Mouse (Mus musculus) limb, embryonic 14.5 days (tissue): ENCODE measurements at regions not wholly inside any gene's neighbourhood (a gene's known extent, or its start where the extent isn't known, plus 50 kb on each side); places are given as distances from the start of the nearest gene placed in this dataset.

Experiments used
- ATAC-seq: fragments of 200-750 bp; cut with Nextera tagmentation; 2 replicates; pipeline ENCODE4 v1.8.0; 2017; ENCODE audit warnings: low read depth, moderate number of reproducible peaks, moderate TSS enrichment; ENCODE audit not compliant: low FRiP score
- DNase-seq: peaks from one replicate; pipeline ENCODE4 v3.0.0-alpha.2; 2015; ENCODE audit warnings: low spot score
- H3K27ac ChIP-seq: fragments of 300-500 bp; sonication (generic); replicated peaks from 2 replicates; pipeline ENCODE4 v1.5.1; 2014; ENCODE audit warnings: low read depth, mild to moderate bottlenecking, low read length, moderate library complexity, mixed read lengths
- H3K27me3 ChIP-seq: fragments of 300-500 bp; sonication (generic); 2 replicates; pipeline ENCODE4 v1.6.1; 2014; ENCODE audit warnings: low read length, mixed read lengths; ENCODE audit not compliant: control insufficient read depth, insufficient read depth
- H3K36me3 ChIP-seq: fragments of 300-500 bp; sonication (generic); 2 replicates; pipeline ENCODE4 v1.6.1; 2014; ENCODE audit warnings: mild to moderate bottlenecking, low read length, moderate library complexity, mixed read lengths; ENCODE audit not compliant: control insufficient read depth, insufficient read depth
- H3K4me1 ChIP-seq: fragments of 300-500 bp; sonication (generic); 2 replicates; pipeline ENCODE4 v1.6.1; 2014; ENCODE audit warnings: antibody characterized with exemption, low read length, mixed read lengths; ENCODE audit not compliant: control insufficient read depth, insufficient read depth
- H3K4me2 ChIP-seq: fragments of 300-500 bp; sonication (generic); replicated peaks from 2 replicates; pipeline ENCODE4 v1.6.1; 2014; ENCODE audit warnings: low read depth, mild to moderate bottlenecking, low read length, moderate library complexity; ENCODE audit not compliant: severe bottlenecking
- H3K4me3 ChIP-seq: fragments of 300-500 bp; sonication (generic); replicated peaks from 2 replicates; pipeline ENCODE4 v1.5.1; 2014; ENCODE audit warnings: low read length
- H3K9ac ChIP-seq: fragments of 300-500 bp; sonication (generic); 2 replicates; pipeline ENCODE4 v1.6.1; 2014; ENCODE audit warnings: mild to moderate bottlenecking, low read depth, low read length, moderate library complexity; ENCODE audit not compliant: severe bottlenecking
- H3K9me3 ChIP-seq: fragments of 300-500 bp; sonication (generic); 2 replicates; pipeline ENCODE4 v1.6.1; 2016; ENCODE audit warnings: low read length; ENCODE audit not compliant: control insufficient read depth
- POLR2A ChIP-seq: fragments of 200-500 bp; IDR thresholded peaks from 2 replicates; pipeline ENCODE4 v1.8.0; 2012; ENCODE audit warnings: inconsistent platforms, mild to moderate bottlenecking, moderate library complexity, borderline replicate concordance; ENCODE audit not compliant: insufficient read depth, insufficient read length; ENCODE audit errors: extremely low read depth
- whole genome bisulfite sequencing: fragments of 180-500 bp; shearing (Covaris S2); extraction: QIAGEN DNeasy Blood & Tissue Kit; methylation state at CpG from one replicate; pipeline ENCODE4 v1.1.7; 2014; 5-methylcytosine and 5-hydroxymethylcytosine counted together

DNA sequence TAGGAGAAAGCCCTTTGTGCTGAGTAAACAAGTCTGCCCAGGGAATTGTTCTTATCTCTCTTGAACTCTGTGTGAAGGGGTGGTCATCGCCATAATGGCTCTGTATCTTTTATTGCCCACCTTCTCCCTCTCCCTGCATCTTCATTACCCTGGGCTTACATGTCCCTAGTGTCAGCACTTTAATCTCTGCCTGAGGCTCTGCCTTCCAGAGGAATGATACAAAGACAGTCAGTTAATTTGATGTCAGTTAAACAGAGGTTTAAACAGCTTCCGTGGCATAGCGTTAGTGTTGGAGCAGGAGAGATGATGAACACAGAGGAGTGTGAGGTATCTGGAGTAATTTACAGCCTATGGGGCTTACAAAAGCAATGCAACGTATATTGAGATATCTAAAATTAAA, 269.2 kb upstream of the Tmem161b start:
- whole genome bisulfite sequencing, result 32% methylated on average over 4 of the region's 4 CpGs
- Histone ChIP-seq H3K36me3 (no peaks in the 10 kb centered on the region), H3K9ac (no peak overlapping the region), H3K27me3 (no peaks in the 10 kb centered on the region), H3K4me1 (no peaks in the 10 kb centered on the region), H3K4me2 (no peak overlapping the region), H3K27ac (no peak overlapping the region), H3K9me3 (no peaks in the 10 kb centered on the region), H3K4me3 (no peak overlapping the region)
- ATAC-seq, result no peak
- TF ChIP-seq POLR2A, result no peak
- DNase-seq, result no peak

DNA sequence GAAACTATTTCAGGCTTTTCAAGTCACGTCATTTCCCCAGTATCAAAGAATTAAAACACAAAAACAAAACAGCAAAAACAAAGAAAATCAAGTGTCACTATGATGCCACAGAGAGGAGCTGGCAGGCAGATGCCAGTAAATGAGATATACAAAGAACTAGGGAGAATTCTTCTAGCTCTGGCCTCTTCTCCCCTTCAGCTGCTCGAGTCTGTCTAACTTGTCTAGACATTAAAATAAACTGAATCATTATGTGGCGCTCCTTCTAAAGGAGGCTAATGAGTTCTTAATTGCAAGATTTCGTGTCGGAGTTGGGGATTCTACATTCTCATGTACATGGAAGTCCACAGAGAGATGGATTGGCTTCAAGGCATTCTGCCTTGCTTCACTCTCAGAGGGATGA, 266.4 kb upstream of the Tmem161b start:
- 68% methylated on average over 5 of the region's 5 CpGs for WGBS
- Histone ChIP-seq H3K9me3 (no peaks in the 10 kb centered on the region), H3K4me3 (no peak overlapping the region), H3K27ac (no peak overlapping the region), H3K4me2 (no peak overlapping the region), H3K9ac (no peak overlapping the region), H3K27me3 (no peaks in the 10 kb centered on the region), H3K4me1 (no peaks in the 10 kb centered on the region), H3K36me3 (no peaks in the 10 kb centered on the region)
- TF ChIP-seq POLR2A, result no peak
- ATAC-seq, result no peak
- no peak for DNase-seq

DNA sequence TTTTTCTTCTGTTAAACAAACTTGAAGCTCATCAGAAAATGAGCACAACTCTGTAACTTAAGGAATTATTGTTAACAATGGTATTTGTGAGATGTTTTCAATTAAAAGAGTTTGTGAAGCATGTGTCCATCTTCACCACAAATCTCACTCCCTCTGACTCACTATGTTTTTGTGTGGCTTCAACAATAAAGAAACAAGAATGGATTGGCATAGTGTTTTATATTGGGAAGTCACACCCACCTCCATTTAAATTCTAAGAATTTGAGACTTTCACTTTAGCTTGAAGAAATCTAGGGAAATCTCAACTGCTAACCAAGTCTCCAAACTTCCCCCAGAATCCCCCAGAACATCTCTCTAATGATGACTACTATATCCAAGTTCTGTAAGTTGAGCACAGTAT, 243.6 kb upstream of the Tmem161b start:
- H3K27ac ChIP-seq, result no peak overlapping the region
- H3K4me3 ChIP-seq, result no peak overlapping the region
- DNase-seq (no peak), ATAC-seq (no peak)
- no peak overlapping the region for H3K9ac ChIP-seq
- H3K4me2 ChIP-seq, result no peak overlapping the region
- TF ChIP-seq POLR2A, result no peak
- no peaks in the 10 kb centered on the region for H3K9me3 ChIP-seq
- no peaks in the 10 kb centered on the region for H3K36me3 ChIP-seq
- no peaks in the 10 kb centered on the region for H3K4me1 ChIP-seq
- H3K27me3 ChIP-seq, result no peaks in the 10 kb centered on the region

DNA sequence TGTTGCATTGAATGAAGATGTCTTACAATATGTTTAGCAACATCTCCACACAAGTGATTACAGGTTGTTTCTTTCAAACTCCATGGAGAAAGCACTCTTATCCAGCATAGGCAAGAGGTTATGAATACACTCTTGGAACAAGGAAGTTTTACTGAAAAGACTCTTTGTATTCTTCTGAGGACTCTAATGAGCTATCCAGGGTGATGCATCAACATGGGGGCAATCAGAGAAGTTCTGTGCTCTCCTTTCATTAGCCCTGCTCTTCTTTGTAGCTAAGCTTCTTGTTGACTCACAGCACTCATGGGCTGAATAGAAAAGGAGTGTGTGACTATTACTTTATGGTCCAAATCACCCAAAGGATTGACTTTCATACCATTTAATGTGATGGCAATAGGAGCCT, 242.6 kb upstream of the Tmem161b start:
- Histone ChIP-seq H3K9me3 (no peaks in the 10 kb centered on the region), H3K4me2 (no peak overlapping the region), H3K9ac (no peak overlapping the region), H3K4me3 (no peak overlapping the region), H3K36me3 (no peaks in the 10 kb centered on the region), H3K4me1 (no peaks in the 10 kb centered on the region), H3K27ac (no peak overlapping the region), H3K27me3 (no peaks in the 10 kb centered on the region)
- DNase-seq (no peak), ATAC-seq (no peak)
- no peak for TF ChIP-seq POLR2A

DNA sequence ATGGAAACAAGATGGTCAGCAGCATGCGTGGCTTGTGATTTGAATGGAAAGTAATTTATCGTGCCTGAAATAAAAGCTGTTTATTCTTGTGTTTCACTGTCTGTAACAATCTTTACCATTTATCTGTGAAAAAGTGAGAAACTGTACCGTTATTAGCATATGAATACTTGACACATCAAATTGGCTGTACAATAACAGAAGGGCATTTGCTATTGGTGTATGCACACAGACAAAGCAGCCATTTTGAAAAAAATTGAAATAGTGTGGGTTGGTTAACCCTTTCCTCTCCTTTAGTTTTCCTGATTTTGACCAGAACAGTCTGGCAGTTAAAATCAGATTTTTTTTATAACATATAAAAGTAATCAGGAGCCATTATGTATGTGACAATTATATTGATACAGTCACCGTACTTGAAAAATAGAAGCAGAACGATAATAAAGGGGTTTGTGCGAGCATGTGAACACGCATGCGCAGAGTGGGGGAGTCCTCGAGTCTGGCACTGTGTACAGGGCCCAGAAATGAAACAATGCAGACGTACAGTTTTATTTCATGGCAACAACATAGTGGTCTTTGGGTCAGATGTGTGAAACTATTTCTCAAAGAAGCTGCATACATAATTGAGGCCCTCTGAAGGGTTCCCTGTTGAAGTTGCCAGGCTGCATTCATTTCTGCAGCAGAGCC, 237.3 kb upstream of the Tmem161b start:
- DNase-seq (no peak), ATAC-seq (no peak)
- Histone ChIP-seq H3K9ac (no peak overlapping the region), H3K27ac (no peak overlapping the region), H3K4me2 (no peak overlapping the region), H3K4me3 (no peak overlapping the region), H3K9me3 (no peaks in the 10 kb centered on the region), H3K27me3 (no peaks in the 10 kb centered on the region), H3K36me3 (no peaks in the 10 kb centered on the region), H3K4me1 (0 out of 2 replicates have a peak, but pooled peaks cover 3% of the 10 kb centered on the region)
- 75% methylated on average over 10 of the region's 10 CpGs for WGBS
- TF ChIP-seq POLR2A, result no peak
